Mouse (Mus musculus) MEL-GATA-1-ER (cell line): ENCODE data around the gene AC141477.1.

Experiments
- DNase-seq: peaks from one replicate; pipeline ENCODE4 v3.0.0-alpha.2; 2012; ENCODE audit warnings: low read depth; ENCODE audit errors: extremely low read depth

AC141477.1 gene

GRCm38 (mm10) chr10:76416811-76417210 lies 23.4 kb downstream of the AC141477.1 start:
- no peak for DNase-seq

GRCm38 (mm10) chr10:76408520-76408919 lies 31.7 kb downstream of the AC141477.1 start:
- no peak for DNase-seq

- no peak for DNase-seq
These were observed 47.6 kb downstream of the AC141477.1 start for GRCm38 (mm10) chr10:76392596-76392995.

- no peak for DNase-seq
These were observed 48.5 kb downstream of the AC141477.1 start for GRCm38 (mm10) chr10:76391786-76392185.

GRCm38 (mm10) chr10:76391166-76391565 lies 49.1 kb downstream of the AC141477.1 start:
- no peak for DNase-seq
